Mouse (Mus musculus) neural tube, embryonic 11.5 days (tissue): ENCODE results near the gene Tcp11l2. TPM values are rescaled to one million over a fixed set of nuclear protein-coding genes. Genes with fewer than 3 reads are reported as not detected.
A peak's percentile ranks its signal among the peaks of the same experiment; 100 is the strongest.

Experiments used
- ATAC-seq: fragments of 200-750 bp; cut with Nextera tagmentation; 2 replicates; pipeline ENCODE4 v1.8.0; 2017; ENCODE audit warnings: moderate number of reproducible peaks, mild to moderate bottlenecking, moderate TSS enrichment, moderate library complexity; ENCODE audit not compliant: insufficient read depth, low FRiP score, low TSS enrichment
- DNase-seq: peaks from one replicate; pipeline ENCODE4 v3.0.0-alpha.2; 2015; ENCODE audit warnings: low spot score
- H3K27ac ChIP-seq: fragments of 300-500 bp; sonication (generic); 2 replicates; pipeline ENCODE4 v1.5.1; 2014; ENCODE audit warnings: low read depth, mild to moderate bottlenecking, low read length
- H3K27me3 ChIP-seq: fragments of 300-500 bp; sonication (generic); 2 replicates; pipeline ENCODE4 v1.6.1; 2014; ENCODE audit warnings: mild to moderate bottlenecking, low read length, mixed read lengths; ENCODE audit not compliant: control insufficient read depth, insufficient read depth
- H3K36me3 ChIP-seq: fragments of 300-500 bp; sonication (generic); 2 replicates; pipeline ENCODE4 v1.6.1; 2014; ENCODE audit warnings: mild to moderate bottlenecking, low read length, moderate library complexity, mixed read lengths; ENCODE audit not compliant: control insufficient read depth, insufficient read depth
- H3K4me1 ChIP-seq: fragments of 300-500 bp; sonication (generic); 2 replicates; pipeline ENCODE4 v1.6.1; 2014; ENCODE audit warnings: low read length, mixed read lengths; ENCODE audit not compliant: control insufficient read depth, insufficient read depth
- H3K4me2 ChIP-seq: fragments of 300-500 bp; sonication (generic); 2 replicates; pipeline ENCODE4 v1.6.1; 2014; ENCODE audit warnings: low read depth, mild to moderate bottlenecking, moderate library complexity
- H3K4me3 ChIP-seq: fragments of 300-500 bp; sonication (generic); 2 replicates; pipeline ENCODE4 v1.5.1; 2014; ENCODE audit warnings: low read depth, low read length
- H3K9ac ChIP-seq: fragments of 300-500 bp; sonication (generic); 2 replicates; pipeline ENCODE4 v1.6.1; 2014; ENCODE audit warnings: mild to moderate bottlenecking, low read length
- H3K9me3 ChIP-seq: fragments of 300-500 bp; sonication (generic); 2 replicates; pipeline ENCODE4 v1.6.1; 2016; ENCODE audit warnings: low read length; ENCODE audit not compliant: control insufficient read depth
- WGBS: fragments of 180-500 bp; shearing (Covaris S2); extraction: QIAGEN DNeasy Blood & Tissue Kit; methylation state at CpG from one replicate; pipeline ENCODE4 v1.1.7; 2014; 5-methylcytosine and 5-hydroxymethylcytosine counted together
- polyA plus RNA-seq: library from polyadenylated mRNA; unstranded; fragments of >200 nt; fragmentation: Nextera tagmentation; extraction: Ambion mirVana; gene quantifications from 2 replicates; pipeline ENCODE4 v1.2.1, GENCODE M21; 2014

The Tcp11l2 gene
- polyA plus RNA-seq, 1 experiment from 2014 or later: 11.6 TPM

DNA sequence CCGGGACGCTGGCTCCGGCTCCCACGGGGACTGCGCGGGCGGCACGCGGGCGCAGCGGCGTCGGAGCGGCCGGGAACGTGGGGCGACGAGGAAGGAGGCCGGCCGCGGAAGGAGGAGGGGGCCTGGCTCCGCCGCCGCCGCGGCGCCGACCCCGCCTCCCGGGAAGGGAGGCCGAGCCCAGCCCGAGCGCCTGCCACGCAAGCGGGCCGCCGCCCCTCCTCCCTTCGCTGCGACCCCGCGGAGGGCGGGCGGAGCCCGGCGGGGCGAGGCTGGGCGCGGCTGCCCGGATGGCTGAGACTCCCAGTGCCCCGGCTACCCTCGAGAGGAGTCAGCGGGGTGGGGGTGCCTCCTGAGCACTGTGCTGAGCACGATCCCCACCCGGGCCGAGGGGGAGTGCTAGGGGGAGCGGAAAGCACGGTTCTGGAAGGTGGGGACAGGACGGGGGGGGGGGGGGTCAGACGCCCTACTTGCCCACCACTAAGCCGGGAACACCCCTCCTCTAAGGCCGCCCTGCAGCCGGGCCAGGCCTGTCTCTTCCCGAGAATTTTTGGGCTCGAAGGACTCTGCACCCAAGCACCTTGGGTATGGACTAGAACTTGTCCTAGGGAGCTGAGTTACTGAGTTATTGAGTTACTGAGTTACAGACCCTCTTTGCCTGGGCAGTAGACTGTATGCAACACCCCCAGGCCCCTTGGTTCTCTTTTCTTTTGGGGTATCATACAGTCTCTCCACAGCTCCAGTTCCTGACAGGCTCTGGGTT is 42.3 kb upstream of the Tcp11l2 start, which contains the start of gene Ckap4:
Ckap4 (minus strand) TSS at position 151 of the 760 bp plus-strand sequence.
- Histone ChIP-seq H3K36me3 (no peaks in the 10 kb centered on the region), H3K27me3 (no peaks in the 10 kb centered on the region), H3K27ac (peak within 1 kb of the TSS; percentile 90), H3K4me3 (peak within 1 kb of the TSS; percentile 93), H3K9ac (peak within 1 kb of the TSS; percentile 98), H3K4me1 (peaks cover 17% of the 10 kb centered on the region), H3K4me2 (peak within 1 kb of the TSS; percentile 57), H3K9me3 (no peaks in the 10 kb centered on the region)
- peak; percentile 85 for ATAC-seq
- DNase-seq: peak; percentile 88
- 1% methylated on average over 15 of the region's 64 CpGs for WGBS

DNA sequence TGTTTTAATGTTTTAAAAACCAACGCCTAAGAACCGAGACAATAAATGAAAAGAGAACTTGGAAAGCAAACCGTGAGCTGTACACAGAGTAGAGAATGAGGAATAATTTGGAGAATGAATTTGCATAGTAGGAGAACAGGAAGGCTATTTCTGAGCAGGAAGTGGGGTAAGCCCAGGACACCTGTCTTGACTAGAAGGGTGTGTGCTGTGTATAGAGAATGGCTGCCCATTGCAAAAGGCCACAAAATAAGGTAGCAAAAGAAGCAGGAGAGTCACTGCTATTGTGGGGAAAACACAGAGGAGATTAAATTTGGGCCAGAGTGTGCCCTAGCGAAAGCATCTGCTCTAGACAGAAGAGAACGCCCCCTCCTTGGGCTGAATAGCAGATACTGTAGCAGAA is 41.0 kb upstream of the Tcp11l2 start:
- no peak overlapping the region for H3K9ac ChIP-seq
- 87% methylated on average over 5 of the region's 5 CpGs for WGBS
- no peak overlapping the region for H3K27ac ChIP-seq
- H3K4me2 ChIP-seq: no peak overlapping the region
- peaks cover 17% of the 10 kb centered on the region for H3K4me1 ChIP-seq
- no peaks in the 10 kb centered on the region for H3K9me3 ChIP-seq
- no peaks in the 10 kb centered on the region for H3K27me3 ChIP-seq
- DNase-seq (no peak), ATAC-seq (no peak)
- no peaks in the 10 kb centered on the region for H3K36me3 ChIP-seq
- no peak overlapping the region for H3K4me3 ChIP-seq

DNA sequence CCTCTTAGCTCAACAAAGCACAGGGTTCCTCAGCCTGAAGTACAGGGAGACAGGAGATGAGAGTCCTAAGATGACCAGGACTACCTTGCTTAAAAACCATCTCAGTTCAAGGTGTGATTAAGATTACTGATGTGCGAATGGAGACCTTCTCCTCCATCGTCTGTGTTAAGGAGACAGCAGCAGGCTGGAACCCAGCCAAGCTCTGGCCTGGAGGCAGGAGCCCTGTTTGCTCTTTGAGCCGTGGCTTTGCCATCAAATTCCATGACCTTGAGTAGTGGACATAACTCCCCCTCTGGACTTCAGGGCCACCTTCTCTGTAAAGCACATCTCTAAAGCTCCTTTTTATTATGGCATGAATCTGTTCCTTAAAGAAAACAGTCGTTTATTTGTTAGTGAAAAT is 40.6 kb upstream of the Tcp11l2 start:
- WGBS: 74% methylated on average over 4 of the region's 4 CpGs
- DNase-seq: no peak

DNA sequence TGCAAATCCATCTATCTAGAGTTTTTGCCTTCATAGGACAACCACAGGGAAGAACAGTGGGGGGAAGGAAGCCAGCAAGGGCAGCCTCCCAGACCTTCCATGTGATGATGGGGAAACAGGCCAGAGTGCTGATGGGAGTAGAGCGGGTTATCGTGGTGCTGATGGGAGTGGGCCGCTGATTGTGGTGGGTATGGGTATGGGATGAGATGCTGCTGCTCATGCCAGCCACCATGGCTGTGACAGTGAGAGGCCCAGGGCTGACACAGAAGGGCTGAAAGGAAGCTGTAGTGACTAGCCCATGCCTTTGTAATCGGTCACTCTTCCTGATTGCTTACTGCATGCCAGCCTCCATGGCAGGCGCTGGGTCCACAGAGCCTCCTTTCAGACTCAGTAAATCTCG is 36.8 kb upstream of the Tcp11l2 start:
- DNase-seq: no peak
- no peak for ATAC-seq
- H3K27me3 ChIP-seq: no peaks in the 10 kb centered on the region
- 88% methylated on average over 6 of the region's 6 CpGs for WGBS
- no peaks in the 10 kb centered on the region for H3K36me3 ChIP-seq
- H3K9ac ChIP-seq: no peak overlapping the region
- no peak overlapping the region for H3K27ac ChIP-seq
- H3K4me1 ChIP-seq: no peaks in the 10 kb centered on the region
- no peak overlapping the region for H3K4me3 ChIP-seq
- no peaks in the 10 kb centered on the region for H3K9me3 ChIP-seq
- H3K4me2 ChIP-seq: no peak overlapping the region

More for the DNA sequence above, 40.6 kb upstream of the Tcp11l2 start:
- Histone ChIP-seq H3K4me2 (no peak overlapping the region), H3K27ac (no peak overlapping the region), H3K4me3 (no peak overlapping the region), H3K36me3 (no peaks in the 10 kb centered on the region), H3K9ac (no peak overlapping the region), H3K27me3 (no peaks in the 10 kb centered on the region), H3K9me3 (no peaks in the 10 kb centered on the region), H3K4me1 (peaks cover 17% of the 10 kb centered on the region)
- no peak for ATAC-seq

DNA sequence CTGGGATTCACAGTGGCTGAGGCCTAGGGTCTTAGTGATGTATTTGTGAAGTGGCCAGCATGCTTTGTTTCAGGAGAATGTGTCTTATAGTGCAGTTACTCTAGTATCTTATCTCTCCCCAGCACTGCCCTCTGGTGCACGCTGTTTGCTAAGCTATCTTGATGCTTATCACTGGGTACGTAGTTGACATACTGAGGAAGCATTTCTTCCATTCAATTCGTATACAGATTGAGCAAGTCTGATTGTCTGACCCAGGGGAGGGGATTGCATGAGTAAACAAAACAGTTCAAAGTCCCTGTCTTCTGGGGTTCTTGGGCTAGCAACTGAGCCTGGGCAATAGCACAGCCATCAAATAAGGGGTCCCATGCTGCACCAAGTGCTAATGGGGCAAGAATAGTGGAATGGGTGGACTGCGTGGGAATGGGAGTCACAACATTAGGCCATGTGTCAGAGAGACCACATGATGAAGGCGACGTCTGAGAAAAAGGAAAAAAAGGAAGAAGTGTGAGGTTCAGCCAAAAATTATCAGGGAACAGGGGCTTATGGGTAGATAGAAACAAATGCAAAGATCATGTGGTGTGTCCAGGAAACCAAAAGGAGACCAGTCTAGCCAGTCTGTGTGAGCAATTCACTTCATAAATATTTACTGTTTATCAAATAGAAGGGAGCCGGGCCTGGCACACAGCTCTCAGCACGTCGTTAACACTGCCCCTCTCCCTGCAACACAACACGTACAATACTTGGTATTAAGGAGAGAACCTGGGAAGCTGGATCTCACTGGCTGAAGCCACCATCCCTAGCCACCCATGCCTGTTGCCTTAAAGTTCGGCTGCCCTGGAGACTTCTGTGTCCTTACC is 33.4 kb upstream of the Tcp11l2 start:
- H3K4me3 ChIP-seq: no peak overlapping the region
- H3K27me3 ChIP-seq: no peaks in the 10 kb centered on the region
- ATAC-seq (no peak), DNase-seq (no peak)
- H3K27ac ChIP-seq: no peak overlapping the region
- H3K9me3 ChIP-seq: no peaks in the 10 kb centered on the region
- H3K36me3 ChIP-seq: no peaks in the 10 kb centered on the region
- 84% methylated on average over 11 of the region's 11 CpGs for WGBS
- no peak overlapping the region for H3K9ac ChIP-seq
- H3K4me1 ChIP-seq: no peaks in the 10 kb centered on the region
- H3K4me2 ChIP-seq: no peak overlapping the region

DNA sequence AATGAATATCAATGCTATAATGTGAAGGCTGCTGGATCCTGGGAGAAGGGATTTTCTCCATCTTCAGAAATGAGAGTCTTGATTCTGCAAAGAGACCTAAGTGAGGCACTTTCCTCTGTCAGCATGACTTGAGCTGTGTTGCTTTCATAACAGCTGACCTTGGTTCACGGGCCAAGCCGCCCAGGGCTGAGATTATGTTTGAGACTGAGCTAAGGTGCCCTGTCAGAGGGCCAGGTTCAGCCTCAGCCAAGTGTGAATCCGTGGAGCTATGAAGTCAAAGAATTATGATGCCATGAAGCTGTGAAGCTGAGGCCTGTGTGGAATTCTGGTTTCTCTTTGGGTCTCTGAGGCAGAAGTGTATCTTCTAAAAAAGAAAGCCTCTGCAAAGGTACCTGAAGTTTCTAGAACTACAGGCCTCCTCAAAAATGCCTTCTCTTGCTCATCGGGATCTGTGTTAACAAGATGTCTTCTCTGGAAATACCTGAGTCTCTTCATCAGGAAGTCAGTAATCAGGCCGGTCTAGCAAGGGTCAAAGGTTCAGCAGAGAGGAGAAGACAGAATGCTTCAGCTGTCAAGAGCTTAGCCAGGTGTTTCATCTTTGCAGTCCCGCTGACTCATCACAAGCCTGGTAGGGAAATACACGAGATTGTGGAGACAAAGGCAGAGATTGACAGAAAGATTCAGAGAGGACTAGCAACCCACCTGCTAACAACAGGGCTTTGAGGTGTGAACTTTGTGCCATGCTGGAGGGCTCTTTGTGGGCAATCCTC is 31.4 kb upstream of the Tcp11l2 start:
- no peak overlapping the region for H3K27ac ChIP-seq
- no peak for DNase-seq
- H3K4me2 ChIP-seq: no peak overlapping the region
- no peak overlapping the region for H3K4me3 ChIP-seq
- no peak overlapping the region for H3K9ac ChIP-seq
- no peak for ATAC-seq
- H3K9me3 ChIP-seq: no peaks in the 10 kb centered on the region
- no peaks in the 10 kb centered on the region for H3K36me3 ChIP-seq
- WGBS: 73% methylated on average over 7 of the region's 7 CpGs
- H3K4me1 ChIP-seq: no peaks in the 10 kb centered on the region
- no peaks in the 10 kb centered on the region for H3K27me3 ChIP-seq

DNA sequence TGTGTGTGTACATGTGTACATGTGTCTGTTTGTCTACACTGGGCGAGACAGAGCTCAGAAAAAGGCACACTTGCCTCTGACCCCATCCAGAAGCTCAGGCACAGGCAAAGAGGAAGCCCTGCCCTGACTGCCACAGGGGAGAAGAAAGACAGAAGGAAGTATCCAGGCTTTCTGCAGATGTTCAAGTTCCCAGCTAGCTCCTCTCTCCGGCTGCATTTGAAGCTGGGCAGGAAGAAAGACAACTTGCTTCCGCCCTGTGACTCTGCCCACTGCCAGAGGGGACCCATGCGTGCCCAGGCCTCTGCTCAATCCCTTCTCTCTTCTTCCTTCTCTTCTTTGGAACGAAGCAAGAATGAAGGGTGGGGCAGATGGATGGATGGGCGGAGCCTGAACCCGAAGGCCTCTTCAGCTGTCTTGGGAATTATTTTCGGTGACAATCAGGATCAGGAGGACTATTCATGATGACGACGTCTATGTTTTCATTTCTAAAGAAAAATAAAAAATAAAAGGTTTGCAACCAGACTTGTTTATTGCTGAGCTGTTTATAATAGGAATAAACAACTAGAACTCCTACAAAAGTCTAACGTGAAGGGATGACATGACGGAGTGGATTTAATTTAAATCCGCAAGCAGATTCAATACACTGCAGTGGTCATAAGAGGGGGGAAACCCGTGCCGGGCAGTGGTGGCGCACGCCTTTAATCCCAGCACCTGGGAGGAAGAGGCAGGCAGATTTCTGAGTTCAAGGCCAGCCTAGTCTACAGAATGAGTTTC is 27.1 kb upstream of the Tcp11l2 start:
- Histone ChIP-seq H3K36me3 (no peaks in the 10 kb centered on the region), H3K4me3 (no peak overlapping the region), H3K4me2 (no peak overlapping the region), H3K27me3 (no peaks in the 10 kb centered on the region), H3K4me1 (no peaks in the 10 kb centered on the region), H3K9ac (no peak overlapping the region), H3K27ac (no peak overlapping the region), H3K9me3 (no peaks in the 10 kb centered on the region)
- no peak for ATAC-seq
- WGBS: 84% methylated on average over 17 of the region's 17 CpGs
- no peak for DNase-seq

DNA sequence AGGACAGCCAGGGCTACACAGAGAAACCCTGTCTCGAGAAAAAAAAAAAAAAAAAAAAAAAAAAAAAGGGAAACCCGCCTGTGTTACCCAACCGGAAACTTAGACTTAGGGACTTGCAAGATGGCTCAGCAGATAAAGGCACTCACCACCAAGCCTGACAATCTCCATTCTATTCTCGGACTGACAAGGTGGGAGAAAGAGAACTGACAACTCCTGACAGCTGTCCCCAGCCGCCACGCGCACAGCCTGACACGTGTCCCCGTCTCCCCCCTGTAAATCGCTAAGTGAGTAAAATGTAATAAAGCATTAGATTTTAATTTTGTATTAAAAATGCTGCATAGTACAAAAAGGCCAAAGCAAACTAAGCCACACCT is 26.5 kb upstream of the Tcp11l2 start:
- Histone ChIP-seq H3K9ac (no peak overlapping the region), H3K4me2 (no peak overlapping the region), H3K4me3 (no peak overlapping the region), H3K27me3 (no peaks in the 10 kb centered on the region), H3K4me1 (no peaks in the 10 kb centered on the region), H3K36me3 (no peaks in the 10 kb centered on the region), H3K9me3 (no peaks in the 10 kb centered on the region), H3K27ac (no peak overlapping the region)
- ATAC-seq (no peak), DNase-seq (no peak)
- WGBS: 91% methylated on average over 10 of the region's 10 CpGs
